Mouse (Mus musculus) CD4-positive, CD25-positive, alpha-beta regulatory T cell, adult 2 months (primary cell): Measurements from ENCODE around the gene Wdr25.

Experiments
- DNase-seq: peaks from one replicate; pipeline ENCODE4 v3.0.0-alpha.2; 2012; ENCODE audit warnings: low read depth, low spot score

Gene Wdr25

DNA sequence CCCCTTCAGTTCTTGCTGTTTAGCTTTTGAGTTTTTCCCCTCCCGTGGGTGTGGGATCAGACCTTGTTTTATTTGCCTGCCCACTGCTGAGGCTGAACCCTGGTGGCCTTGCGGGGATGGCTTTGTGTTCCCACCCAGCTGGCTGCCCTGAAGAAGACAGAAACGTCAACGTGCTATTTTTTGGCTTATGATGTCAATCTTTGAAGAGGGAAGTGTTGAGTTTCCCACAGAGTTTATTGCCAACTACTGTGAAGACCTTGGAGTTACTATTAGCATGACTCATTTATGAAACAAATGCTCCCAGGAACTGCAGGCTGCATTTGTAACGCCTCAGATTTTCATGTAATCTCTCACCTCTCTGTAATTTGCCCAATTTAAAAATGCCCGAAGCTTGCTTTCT, 43.4 kb downstream of the Wdr25 start:
- no peak for DNase-seq

- DNase-seq: no peak
Observed at GRCm38 (mm10) chr12:108937506-108937905, 44.1 kb downstream of the Wdr25 start.

GRCm38 (mm10) chr12:108938844-108939243, 45.4 kb downstream of the Wdr25 start:
- DNase-seq: no peak

GRCm38 (mm10) chr12:108939317-108939716, 45.9 kb downstream of the Wdr25 start:
- no peak for DNase-seq

- DNase-seq: no peak
Observed at GRCm38 (mm10) chr12:108940255-108940654, 46.8 kb downstream of the Wdr25 start.

- DNase-seq: no peak
Observed at GRCm38 (mm10) chr12:108941282-108941681, 47.9 kb downstream of the Wdr25 start.

- no peak for DNase-seq
Observed at GRCm38 (mm10) chr12:108942203-108942923, 48.9 kb downstream of the Wdr25 start.

DNA sequence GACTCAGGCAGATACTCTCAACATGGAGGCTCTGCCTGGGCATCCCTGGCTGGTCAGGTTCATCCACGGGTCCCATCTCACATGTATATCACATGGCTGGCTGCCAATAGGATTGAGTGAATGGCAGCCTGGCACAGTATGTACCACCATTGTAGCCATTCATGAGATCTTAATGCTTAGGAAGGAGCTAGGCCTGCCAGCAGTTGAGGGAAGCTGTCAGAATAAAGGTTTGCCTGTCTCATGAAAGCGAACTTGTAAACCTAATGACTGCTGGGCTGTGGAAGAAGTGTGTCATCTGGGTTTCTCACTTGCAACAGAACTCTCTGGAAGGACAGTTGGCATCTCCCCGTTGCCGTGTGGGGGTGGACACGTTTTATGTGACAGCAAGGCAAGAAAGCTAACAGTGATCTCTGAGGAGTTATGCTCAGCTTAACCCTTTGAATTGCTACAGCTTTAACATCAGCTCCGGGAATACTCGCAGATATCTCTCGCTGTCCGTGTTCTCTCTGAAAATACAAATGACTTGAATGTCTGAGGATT, 59.6 kb downstream of the Wdr25 start:
- no peak for DNase-seq

GRCm38 (mm10) chr12:108953838-108954237, 60.4 kb downstream of the Wdr25 start:
- DNase-seq: no peak

DNA sequence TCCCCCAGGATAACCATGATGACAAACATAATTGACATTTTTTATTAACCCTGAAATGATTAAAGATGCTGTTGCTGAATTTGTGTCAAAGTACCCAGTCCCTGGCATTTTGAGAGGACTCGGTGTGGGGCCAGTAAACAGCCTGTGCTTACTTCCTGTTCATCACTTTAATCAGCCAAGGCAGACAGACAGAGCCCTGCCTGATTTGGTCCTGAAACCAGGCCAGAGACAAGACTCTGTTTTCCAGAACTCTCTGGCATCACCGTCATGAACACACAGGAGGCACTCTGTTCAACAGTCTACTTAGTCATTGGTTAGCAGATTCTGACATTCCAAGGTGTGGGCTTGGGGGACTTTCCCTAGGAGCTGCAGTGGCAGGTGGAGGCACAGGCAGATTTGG, 61.0 kb downstream of the Wdr25 start:
- DNase-seq: no peak

GRCm38 (mm10) chr12:108958483-108958882, 65.1 kb downstream of the Wdr25 start:
- DNase-seq: no peak

DNA sequence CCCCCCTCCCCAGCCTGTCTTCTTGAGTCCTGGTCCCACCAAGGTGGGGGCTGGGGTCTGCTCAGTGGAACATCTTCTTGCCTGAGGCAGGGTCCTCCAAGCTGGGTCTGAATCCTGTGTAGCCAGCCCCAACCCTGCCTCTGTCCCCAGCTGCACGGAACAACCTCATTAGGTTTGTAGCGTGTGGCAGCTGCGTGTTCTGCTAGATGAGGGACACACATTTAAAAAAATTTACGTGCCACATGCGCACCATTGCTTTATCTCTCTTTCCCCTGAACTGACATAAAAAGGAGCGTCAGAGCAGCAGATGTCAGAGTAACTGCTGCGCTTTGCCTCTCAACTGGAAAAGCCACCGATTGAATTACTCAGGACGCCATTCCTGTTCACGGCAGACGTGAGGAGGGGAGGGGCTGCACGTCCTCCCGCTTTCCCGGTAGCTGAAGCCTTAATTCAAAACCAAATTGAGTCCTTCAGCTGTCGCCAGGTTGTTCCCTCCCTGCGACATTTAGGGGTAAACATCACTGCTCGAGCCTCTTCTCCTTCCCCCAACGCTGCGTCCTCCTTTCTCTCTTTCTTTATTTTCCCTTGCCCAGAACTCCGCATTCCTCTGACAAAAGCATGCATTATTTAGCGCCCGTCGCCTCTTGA, 65.7 kb downstream of the Wdr25 start:
- DNase-seq: no peak

DNA sequence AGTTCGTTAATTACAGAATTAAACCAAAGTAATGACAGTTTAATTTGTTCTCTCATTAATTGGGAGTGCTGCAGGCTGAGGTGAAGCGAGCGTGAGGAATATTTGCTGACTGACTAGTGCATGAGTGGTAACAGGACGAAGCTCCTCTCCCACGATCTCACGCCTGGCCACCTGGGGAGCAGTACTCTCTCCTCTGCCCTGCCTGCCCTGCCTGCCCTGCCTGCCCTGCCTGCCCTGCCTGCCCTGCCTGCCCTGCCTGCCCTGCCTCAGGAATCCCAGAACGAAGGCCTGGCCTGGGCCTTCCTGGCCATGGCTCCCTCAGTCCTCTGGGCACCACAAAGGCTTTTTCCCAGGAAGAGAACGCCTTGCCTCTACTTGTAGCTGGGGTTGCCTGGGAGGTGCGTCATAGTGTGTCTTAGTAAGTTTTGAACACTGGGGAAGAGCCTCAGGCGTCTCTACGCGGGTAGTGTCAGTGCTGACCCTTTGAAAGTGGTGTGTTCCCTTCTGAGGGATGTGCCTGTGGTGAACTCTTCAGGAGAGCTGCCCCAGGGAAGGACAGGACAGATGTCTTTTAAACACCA, 66.3 kb downstream of the Wdr25 start:
- no peak for DNase-seq

- DNase-seq: no peak
Observed at GRCm38 (mm10) chr12:108960225-108960624, 66.8 kb downstream of the Wdr25 start.

DNA sequence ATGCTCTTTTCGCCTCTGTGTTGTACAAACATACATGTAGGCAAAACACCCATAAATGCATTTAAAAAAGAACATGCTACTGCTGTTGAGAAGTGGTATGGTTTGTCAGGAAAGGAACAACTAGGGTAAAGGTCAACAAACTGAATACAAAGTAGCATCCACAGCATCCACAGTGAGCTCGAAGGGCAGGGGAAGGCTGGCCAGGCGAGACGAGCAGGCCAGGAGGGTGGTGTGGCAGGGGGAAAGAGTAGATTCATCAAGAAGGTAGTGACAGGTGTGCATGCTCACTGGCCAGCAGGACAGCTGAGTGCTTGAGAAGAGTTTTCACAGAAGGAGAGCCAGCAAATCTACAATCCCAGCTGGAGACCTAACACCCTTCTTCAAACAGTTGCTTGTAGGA, 74.2 kb downstream of the Wdr25 start:
- no peak for DNase-seq

- no peak for DNase-seq
Observed at GRCm38 (mm10) chr12:108968031-108968430, 74.6 kb downstream of the Wdr25 start.

DNA sequence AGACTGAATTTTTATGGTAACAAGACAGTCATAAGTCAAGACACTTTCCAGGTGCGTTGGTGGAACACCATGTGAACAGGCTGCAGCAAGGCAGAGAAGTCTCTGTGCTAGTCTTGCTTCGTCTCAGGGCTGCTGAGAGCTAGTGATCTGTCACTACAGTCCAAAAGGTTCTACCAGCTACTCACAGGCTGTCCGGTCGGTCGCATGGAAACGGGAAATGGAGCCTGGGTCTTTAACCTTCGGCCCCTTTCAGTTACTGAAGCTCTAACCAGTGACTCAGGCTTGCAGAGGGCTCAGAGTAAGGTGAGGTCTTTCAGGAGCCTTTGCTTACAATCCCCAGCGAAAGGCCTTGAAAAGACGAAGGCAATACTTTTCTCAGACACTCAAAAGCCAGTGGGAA, 78.0 kb downstream of the Wdr25 start:
- DNase-seq: no peak

GRCm38 (mm10) chr12:108972234-108972633, 78.8 kb downstream of the Wdr25 start:
- DNase-seq: no peak

DNA sequence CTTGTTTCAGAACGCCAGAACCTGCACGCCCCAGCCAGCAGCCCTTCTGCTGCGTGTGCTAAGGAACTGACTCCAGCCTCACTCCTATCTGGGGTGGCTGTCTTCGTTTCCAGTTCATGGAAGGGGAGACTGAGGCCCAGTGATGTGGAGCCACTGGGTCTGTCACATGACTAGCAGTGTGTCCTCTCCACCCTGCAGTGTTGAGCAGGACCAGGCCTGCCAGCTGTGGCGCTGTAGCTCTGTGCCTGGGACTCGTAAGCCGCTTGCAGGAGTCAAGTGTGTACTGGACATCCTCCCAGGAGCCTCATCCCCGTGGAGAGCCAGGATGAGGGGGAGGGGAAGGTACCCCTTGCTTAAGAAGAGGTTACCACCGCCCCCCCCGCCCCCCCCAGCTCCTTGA, 86.5 kb downstream of the Wdr25 start:
- no peak for DNase-seq

DNA sequence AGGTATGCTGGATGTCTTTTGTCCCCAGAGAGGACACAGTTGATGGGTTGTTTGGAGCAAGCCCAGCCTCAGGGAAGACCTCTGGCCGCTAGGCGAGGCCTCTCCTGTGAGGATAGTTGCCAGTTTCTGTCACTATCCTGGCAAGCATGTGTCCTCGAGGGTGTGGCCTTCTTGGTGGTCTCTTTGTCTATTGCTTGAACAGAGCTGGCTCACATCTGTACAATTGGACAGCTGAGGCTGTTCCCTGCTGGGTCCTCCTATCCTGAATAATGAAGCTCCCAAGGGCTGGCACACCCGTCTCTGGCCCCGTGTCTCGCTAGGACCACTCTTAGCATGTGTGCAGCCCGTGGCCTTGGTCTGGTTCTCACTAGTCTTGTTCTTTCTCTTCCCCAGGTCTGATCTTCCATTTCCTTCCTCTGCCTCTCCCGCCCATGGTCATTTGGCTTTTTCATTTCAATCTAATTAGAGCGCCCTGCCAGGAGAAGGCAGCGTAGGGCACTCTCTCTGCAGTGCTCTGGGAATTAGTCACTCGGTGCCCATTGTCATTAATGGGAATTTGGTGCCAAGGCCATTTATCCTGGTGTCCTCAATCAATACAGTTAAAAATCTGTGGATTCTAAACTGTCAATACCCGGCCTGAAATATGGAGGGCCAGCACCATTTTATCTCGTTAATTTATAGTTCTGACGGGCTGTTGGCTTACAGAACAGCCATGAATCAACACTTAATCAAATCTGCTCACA, 88.7 kb downstream of the Wdr25 start:
- no peak for DNase-seq

DNA sequence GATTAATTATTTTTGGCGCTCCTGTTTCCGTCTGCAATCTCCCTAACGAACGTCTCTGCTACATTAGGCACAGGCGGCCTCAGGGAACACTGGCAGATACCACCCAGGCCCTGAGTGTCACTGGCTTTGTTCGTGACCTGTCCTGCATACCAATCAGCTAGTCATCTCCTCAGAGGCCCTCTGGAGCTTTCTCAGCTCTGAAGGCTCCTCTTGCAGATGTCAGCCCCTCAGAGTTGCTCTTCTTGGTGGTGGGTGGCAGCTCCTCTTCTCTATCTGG, 89.2 kb downstream of the Wdr25 start:
- DNase-seq: no peak

DNA sequence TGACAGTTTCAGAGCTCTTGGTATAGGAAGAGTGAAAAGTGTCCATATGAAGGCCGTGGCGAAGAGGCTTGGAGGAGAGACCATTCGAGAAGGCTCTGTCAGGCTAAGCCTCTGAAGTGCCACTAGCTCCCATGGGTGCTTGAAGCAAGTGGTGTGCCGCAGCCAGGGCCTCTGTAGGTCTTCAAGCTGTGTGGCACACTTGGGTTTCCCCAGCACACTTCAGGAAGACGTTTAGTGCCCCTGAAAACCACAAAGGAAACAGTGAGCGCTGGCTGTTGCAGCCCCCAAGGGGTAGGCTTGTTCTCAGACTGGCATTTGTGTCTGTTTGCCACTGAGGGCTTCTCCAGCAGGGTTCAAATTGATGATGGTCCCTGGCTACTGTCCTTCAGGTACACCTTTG, 90.1 kb downstream of the Wdr25 start:
- no peak for DNase-seq
